Comparison of ENCODE assay signal across 8 mouse cellular contexts in the genomic region with DNA sequence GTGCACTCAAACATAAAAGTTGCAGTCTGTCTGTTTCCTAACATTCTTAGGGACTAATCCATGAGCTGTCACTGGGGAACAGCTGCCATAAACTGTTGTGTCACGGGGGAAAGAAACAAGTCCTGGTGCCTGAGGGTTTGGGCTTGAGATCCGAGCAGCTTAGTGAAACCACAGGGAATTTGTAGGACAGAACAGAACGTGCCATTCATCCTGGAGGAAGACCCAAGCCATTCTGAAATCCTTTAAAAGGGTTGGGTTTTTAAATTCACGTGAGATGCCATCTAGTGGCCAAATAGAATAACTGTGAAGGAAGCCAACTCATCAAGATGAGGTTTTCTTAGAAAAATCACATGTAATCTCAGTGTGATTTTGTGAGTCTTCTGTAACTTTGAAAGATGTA. TPM values are rescaled to one million over a fixed set of nuclear protein-coding genes. Genes with fewer than 3 reads are reported as not detected.
A peak's percentile ranks its signal among the peaks of the same experiment; 100 is the strongest.
DNase-seq lines count a peak whose midpoint lies in the region; ATAC-seq and TF ChIP-seq lines count a peak whose summit lies in the region.

No protein-coding gene starts in this region.

- no peak for ATAC-seq in heart, postnatal 0 days (ENCODE audit: insufficient read depth, low read depth)
- no peak for ATAC-seq in activated CD4-positive, CD25-positive, alpha-beta regulatory T cell, adult 4 months

- no peak overlapping the region for H3K27ac ChIP-seq in kidney, adult 2 months (ENCODE audit: insufficient read depth, low read depth, low read length)
- no peak overlapping the region for H3K27ac ChIP-seq in heart, postnatal 0 days (ENCODE audit: low read depth)

- TF ChIP-seq CTCF in kidney, adult 2 months (conservative IDR thresholded peaks at IDR 0.05; ENCODE audit: insufficient read depth, insufficient read length, low read depth, low read length), result no peak
- TF ChIP-seq CTCF in heart, postnatal 0 days (IDR thresholded peaks at IDR 0.05; ENCODE audit: low read depth), result peak; percentile 58

- TF ChIP-seq POLR2A in kidney, adult 2 months (IDR thresholded peaks at IDR 0.05; ENCODE audit: low read depth, low read length), result no peak

- H3K36me3 ChIP-seq in kidney, adult 2 months (ENCODE audit: control insufficient read depth, insufficient read depth, low read length), result no peaks in the 10 kb centered on the region
- H3K36me3 ChIP-seq in heart, postnatal 0 days (replicated peaks; ENCODE audit: control insufficient read depth, insufficient read depth, low read length), result peaks cover 22% of the 10 kb centered on the region

- H3K9me3 ChIP-seq in heart, postnatal 0 days (replicated peaks; ENCODE audit: control insufficient read depth, low read length), result no peaks in the 10 kb centered on the region

- H3K27me3 ChIP-seq in kidney, adult 2 months (replicated peaks; ENCODE audit: control insufficient read depth, insufficient read depth, low read length), result no peaks in the 10 kb centered on the region
- H3K27me3 ChIP-seq in heart, postnatal 0 days (ENCODE audit: control insufficient read depth, insufficient read depth, low read length), result no peaks in the 10 kb centered on the region

- no peak overlapping the region for H3K4me2 ChIP-seq in heart, postnatal 0 days (ENCODE audit: low read depth, low read length)

- no peak overlapping the region for H3K4me3 ChIP-seq in kidney, adult 2 months (ENCODE audit: insufficient read depth, low read depth, low read length)
- no peak overlapping the region for H3K4me3 ChIP-seq in heart, postnatal 0 days (ENCODE audit: low read depth, low read length)

- no peak for TF ChIP-seq EP300 in heart, postnatal 0 days (IDR thresholded peaks at IDR 0.05; ENCODE audit: low read depth)

- peak; percentile 53 for DNase-seq in kidney, adult 2 months
- no peak for DNase-seq in kidney, postnatal 10 days
- DNase-seq in ES-CJ7 (ENCODE audit: low read depth, low spot score), result peak; percentile 41
- DNase-seq in brain, adult 2 months (ENCODE audit: low read depth, low spot score), result peak; percentile 78
- peak; percentile 73 for DNase-seq in heart, postnatal 0 days (ENCODE audit: low spot score)
- peak; percentile 79 for DNase-seq in retina, embryonic 14.5 days (ENCODE audit: low spot score)
- no peak for DNase-seq in kidney, postnatal 25 days

- 3% methylated on average over 4 of the region's 4 CpGs for WGBS in kidney, adult 2 months
- 3% methylated on average over 4 of the region's 4 CpGs for WGBS in heart, postnatal 0 days

- no peaks in the 10 kb centered on the region for H3K4me1 ChIP-seq in kidney, adult 2 months (ENCODE audit: control insufficient read depth, insufficient read depth, low read length)
- H3K4me1 ChIP-seq in heart, postnatal 0 days (ENCODE audit: control insufficient read depth, insufficient read depth), result no peaks in the 10 kb centered on the region

- no peak overlapping the region for H3K9ac ChIP-seq in heart, postnatal 0 days (replicated peaks; ENCODE audit: low read depth, low read length)

RNA-seq across cellular contexts. Expression of gene Epas1, which starts 58.5 kb away (rescaled TPM):
- polyA plus RNA-seq in kidney, adult 2 months (2012; rRNA removed), result 75.9 and 108 TPM in 2 replicates
- total RNA-seq in heart, postnatal 0 days (2014; rRNA removed; ENCODE audit: low replicate concordance), result 28.7 and 38.3 TPM in 2 replicates
- 9.1 and 9.2 TPM in 2 replicates for polyA plus RNA-seq in heart, postnatal 0 days (2015; fragmentation: Nextera tagmentation; extraction: Ambion mirVana)
- polyA plus RNA-seq in activated CD4-positive, CD25-positive, alpha-beta regulatory T cell, adult 4 months (2017; shearing (Covaris generic)), result 1 to 10 TPM; 2.1 to 3.8 TPM

Comparison
In these comparisons a context has a peak if more than half of its experiments do, and no peak if none do; other contexts are left out.
1. DNase-seq: peak in kidney, adult 2 months (single experiment), ES-CJ7 (single experiment), brain, adult 2 months (single experiment), heart, postnatal 0 days (single experiment) and retina, embryonic 14.5 days (single experiment); none in kidney, postnatal 10 days (single experiment) and kidney, postnatal 25 days (0 of 2).